Mouse (Mus musculus) olfactory bulb, adult 2 months (tissue): ENCODE measurements around the gene Serinc4. TPM values are rescaled to one million over a fixed set of nuclear protein-coding genes. Genes with fewer than 3 reads are reported as not detected.

Experiments used
- H3K27ac ChIP-seq: fragments of 200-500 bp; 2 replicates; pipeline ENCODE4 v1.5.1; 2012; ENCODE audit warnings: low read depth, low read length; ENCODE audit not compliant: insufficient read depth
- H3K4me1 ChIP-seq: fragments of 200-500 bp; 2 replicates; pipeline ENCODE4 v1.6.1; 2012; ENCODE audit warnings: low read length; ENCODE audit not compliant: control insufficient read depth, insufficient read depth
- H3K4me3 ChIP-seq: fragments of 200-500 bp; 2 replicates; pipeline ENCODE4 v1.5.1; 2012; ENCODE audit warnings: mild to moderate bottlenecking, low read depth, low read length, moderate library complexity; ENCODE audit not compliant: insufficient read depth
- CTCF ChIP-seq: fragments of 200-500 bp; IDR thresholded peaks from 2 replicates; pipeline ENCODE4 v1.5.1; 2012; ENCODE audit warnings: low read depth, mild to moderate bottlenecking, low read length, moderate library complexity; ENCODE audit not compliant: insufficient read depth
- POLR2A ChIP-seq: fragments of 200-500 bp; IDR thresholded peaks from 2 replicates; pipeline ENCODE4 v1.6.1; 2012; ENCODE audit warnings: mild to moderate bottlenecking, low read depth, low read length, moderate library complexity; ENCODE audit not compliant: insufficient read depth
- WGBS: fragments of 180-500 bp; shearing (Covaris S2); methylation state at CpG from one replicate; pipeline ENCODE4 v1.1.7; 2018; 5-methylcytosine and 5-hydroxymethylcytosine counted together
- polyA plus RNA-seq: library from polyadenylated mRNA; stranded (reverse); fragments of >200 nt; gene quantifications from 2 replicates; pipeline ENCODE4 v1.2.4, GENCODE M21; 2012; ENCODE audit warnings: low replicate concordance; ENCODE audit not compliant: missing spikeins, insufficient read depth, insufficient read length

Serinc4 gene
- polyA plus RNA-seq, 1 experiment, result not detected

- peak within 1 kb of the TSS; percentile 89 for H3K4me3 ChIP-seq
- peak within 1 kb of the TSS; percentile 84 for H3K27ac ChIP-seq
- TF ChIP-seq POLR2A, result peak; percentile 89
- no peak for TF ChIP-seq CTCF
- H3K4me1 ChIP-seq, result peaks cover 10% of the 10 kb centered on the region
- under 1% methylated on average over 72 of the region's 74 CpGs for WGBS
These were observed 7.6 kb downstream of the Serinc4 start, which contains the start of gene Serf2 for GRCm38 (mm10) chr2:121448739-121449535. Gene Serf2 (plus strand): TSS chr2:121449195.

GRCm38 (mm10) chr2:121448136-121448535 is 8.4 kb downstream of the Serinc4 start:
- peaks cover 10% of the 10 kb centered on the region for H3K4me1 ChIP-seq
- 11% methylated on average over 9 of the region's 9 CpGs for WGBS
- H3K27ac ChIP-seq, result peak overlapping the region; percentile 39; the same call in 1 of the 2 replicates
- TF ChIP-seq CTCF (no peak), POLR2A (no peak)
- no peak overlapping the region for H3K4me3 ChIP-seq

- TF ChIP-seq CTCF (no peak), POLR2A (no peak)
- peaks cover 17% of the 10 kb centered on the region for H3K4me1 ChIP-seq
- WGBS, result 88% methylated on average over 3 of the region's 3 CpGs
These were observed 9.6 kb downstream of the Serinc4 start for GRCm38 (mm10) chr2:121447006-121447405.

GRCm38 (mm10) chr2:121446506-121446905 is 10.1 kb downstream of the Serinc4 start:
- Histone ChIP-seq H3K27ac (no peak overlapping the region), H3K4me1 (peaks cover 20% of the 10 kb centered on the region), H3K4me3 (no peak overlapping the region)
- no peak for TF ChIP-seq CTCF
- no peak for TF ChIP-seq POLR2A
- 81% methylated on average over 4 of the region's 4 CpGs for WGBS

More at GRCm38 (mm10) chr2:121447006-121447405, 9.6 kb downstream of the Serinc4 start:
- Histone ChIP-seq H3K27ac (no peak overlapping the region), H3K4me3 (no peak overlapping the region)

GRCm38 (mm10) chr2:121445117-121445516 is 11.5 kb downstream of the Serinc4 start:
- no peak overlapping the region for H3K27ac ChIP-seq
- H3K4me1 ChIP-seq, result peaks cover 15% of the 10 kb centered on the region
- WGBS, result 84% methylated on average over 3 of the region's 3 CpGs
- H3K4me3 ChIP-seq, result no peak overlapping the region
- no peak for TF ChIP-seq POLR2A
- TF ChIP-seq CTCF, result no peak

- Histone ChIP-seq H3K4me3 (no peak within 1 kb of the TSS), H3K4me1 (peaks cover 12% of the 10 kb centered on the region), H3K27ac (no peak within 1 kb of the TSS)
- TF ChIP-seq CTCF, result no peak
- no peak for TF ChIP-seq POLR2A
- 95% methylated on average over 1 of the region's 1 CpGs for whole genome bisulfite sequencing
These were observed 12.4 kb downstream of the Serinc4 start, which contains the start of gene Ell3 for GRCm38 (mm10) chr2:121444178-121444577. Gene Ell3 (minus strand): TSS chr2:121444278.

- Histone ChIP-seq H3K27ac (no peak overlapping the region), H3K4me3 (no peak overlapping the region), H3K4me1 (peaks cover 12% of the 10 kb centered on the region)
- TF ChIP-seq CTCF (no peak), POLR2A (no peak)
- WGBS, result 15% methylated on average over 8 of the region's 8 CpGs
These were observed 13.6 kb downstream of the Serinc4 start for GRCm38 (mm10) chr2:121443068-121443349.

- no peak for TF ChIP-seq POLR2A
- no peak for TF ChIP-seq CTCF
- Histone ChIP-seq H3K4me3 (0 out of 2 replicates have a peak overlapping the region, but pooled peaks have one; percentile 19), H3K27ac (no peak overlapping the region), H3K4me1 (peaks cover 12% of the 10 kb centered on the region)
- WGBS, result 2% methylated on average over 30 of the region's 30 CpGs
These were observed 14.1 kb downstream of the Serinc4 start for GRCm38 (mm10) chr2:121442259-121443067.

GRCm38 (mm10) chr2:121441800-121442199 is 14.8 kb downstream of the Serinc4 start:
- Histone ChIP-seq H3K4me1 (peaks cover 12% of the 10 kb centered on the region), H3K27ac (no peak overlapping the region), H3K4me3 (no peak overlapping the region)
- 19% methylated on average over 11 of the region's 11 CpGs for WGBS
- TF ChIP-seq CTCF, result no peak
- TF ChIP-seq POLR2A, result no peak
